Mouse (Mus musculus): ENCODE results near the gene Vmn1r223. TPM values are rescaled to one million over a fixed set of nuclear protein-coding genes. Genes with fewer than 3 reads are reported as not detected.
"Not testable (repeated sequence)": the region's sequence is repeated elsewhere in the genome, so short reads cannot be mapped to it uniquely, and the experiment has no call there.

The Vmn1r223 gene
- not detected for total RNA-seq (2021)
- long read RNA-seq, experiment 1, result 0 reads
- long read RNA-seq, experiment 2, result 0 reads

DNA sequence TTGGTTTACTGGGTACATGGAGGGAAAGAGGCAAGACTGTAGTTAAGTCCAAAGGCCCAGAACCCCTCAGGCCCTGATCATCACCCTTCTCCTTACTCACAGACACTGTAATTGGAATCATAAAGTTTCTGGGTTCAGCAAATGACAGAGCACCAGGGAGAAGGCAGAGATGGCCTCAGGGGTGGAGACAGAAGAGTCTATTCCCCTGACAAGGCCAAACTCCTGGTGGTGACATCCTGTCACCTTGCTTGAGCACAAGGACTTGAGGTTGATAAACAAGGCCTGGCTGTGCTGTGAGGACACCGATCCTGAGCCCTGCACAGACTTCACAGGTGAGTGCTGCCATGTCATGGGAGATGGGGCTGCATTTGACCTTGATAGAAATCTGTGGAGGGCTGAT is at the start of gene Vmn1r223:
Vmn1r223 (plus strand) TSS at position 301 of the 400 bp plus-strand sequence.
- DNase-seq, result not testable (repeated sequence)

GRCm38 (mm10) chr13:23203885-23204284 is 43.0 kb upstream of the Vmn1r223 start:
- not testable (repeated sequence) for DNase-seq

GRCm38 (mm10) chr13:23213827-23214226 is 33.1 kb upstream of the Vmn1r223 start, which contains the start of gene Vmn1r221:
Vmn1r221 (plus strand) TSS chr13:23214127.
- not testable (repeated sequence) for DNase-seq

DNA sequence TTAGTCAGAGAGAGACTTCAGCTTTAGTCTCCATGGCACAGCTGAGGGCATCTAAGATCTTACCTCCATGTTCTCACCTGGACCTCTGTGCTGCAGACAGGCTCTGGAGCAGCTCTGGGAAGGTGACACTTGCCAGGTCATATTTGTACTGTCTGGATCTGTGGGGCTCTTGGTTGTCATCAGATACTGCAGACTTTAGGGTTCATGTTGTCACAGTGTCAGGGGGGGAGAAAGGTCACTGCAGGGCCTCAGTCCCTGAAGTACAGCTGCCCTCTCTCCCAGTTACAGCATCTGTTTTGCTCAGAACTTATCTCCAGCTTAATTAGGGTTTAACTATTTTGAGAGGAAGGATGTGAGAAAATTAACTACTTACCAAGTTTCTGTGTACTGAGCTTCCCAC is 11.1 kb upstream of the Vmn1r223 start, which contains the start of gene Vmn1r222:
Vmn1r222 (minus strand) TSS at position 101 of the 400 bp plus-strand sequence.
- DNase-seq, result not testable (repeated sequence)

DNA sequence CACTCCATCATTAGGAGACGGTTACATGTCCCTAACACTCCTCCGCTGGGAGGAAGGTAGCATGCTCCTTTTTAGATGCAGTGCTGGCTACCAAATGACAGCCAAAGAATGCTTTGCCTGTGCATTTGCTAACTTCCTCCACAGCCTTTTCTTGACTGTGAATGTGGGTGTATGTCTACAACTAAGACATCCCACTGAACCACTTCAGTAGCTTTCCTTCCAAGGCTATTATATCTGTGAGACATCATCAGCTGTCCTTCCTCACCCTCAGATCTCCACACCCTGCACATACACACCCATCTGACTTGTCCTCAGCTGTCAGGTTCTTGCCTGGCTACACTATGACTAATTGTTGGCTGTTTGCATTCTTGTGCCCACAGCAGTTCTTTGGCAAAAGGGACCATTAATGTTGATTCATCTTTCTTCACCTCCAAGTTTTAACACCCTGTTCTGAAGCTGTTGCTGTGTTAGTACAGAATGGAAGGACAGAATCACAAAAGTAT is 11.7 kb downstream of the Vmn1r223 start:
- no peak for DNase-seq

GRCm38 (mm10) chr13:23268606-23269005 is 21.7 kb downstream of the Vmn1r223 start:
- DNase-seq, result not testable (repeated sequence)

- DNase-seq, result not testable (repeated sequence)
Observed at GRCm38 (mm10) chr13:23269127-23269526, 22.2 kb downstream of the Vmn1r223 start.

GRCm38 (mm10) chr13:23269681-23270080 is 22.7 kb downstream of the Vmn1r223 start:
- DNase-seq, result no peak

GRCm38 (mm10) chr13:23270321-23271101 is 23.6 kb downstream of the Vmn1r223 start:
- DNase-seq, result no peak

DNA sequence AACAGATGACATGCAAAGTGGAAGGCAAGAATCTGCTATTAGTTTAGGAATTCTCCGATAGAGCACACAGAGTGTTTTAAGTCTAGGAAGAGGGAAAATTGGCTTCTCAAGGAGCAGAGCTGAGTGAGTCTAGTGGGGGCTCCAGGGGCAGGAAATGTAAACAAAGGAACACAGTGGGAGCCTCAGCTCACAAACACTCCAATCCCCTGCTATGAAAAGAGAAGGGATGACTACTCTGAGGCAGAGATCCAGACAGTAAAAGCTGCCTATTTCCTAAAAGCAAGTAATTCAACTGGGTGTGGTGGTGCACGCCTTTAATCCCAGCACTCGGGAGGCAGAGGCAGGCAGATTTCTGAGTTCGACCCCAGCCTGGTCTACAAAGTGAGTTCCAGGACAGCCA is 32.6 kb downstream of the Vmn1r223 start:
- no peak for DNase-seq

GRCm38 (mm10) chr13:23279992-23280391 is 33.1 kb downstream of the Vmn1r223 start:
- no peak for DNase-seq

GRCm38 (mm10) chr13:23285191-23285920 is 38.4 kb downstream of the Vmn1r223 start:
- DNase-seq, result no peak

DNA sequence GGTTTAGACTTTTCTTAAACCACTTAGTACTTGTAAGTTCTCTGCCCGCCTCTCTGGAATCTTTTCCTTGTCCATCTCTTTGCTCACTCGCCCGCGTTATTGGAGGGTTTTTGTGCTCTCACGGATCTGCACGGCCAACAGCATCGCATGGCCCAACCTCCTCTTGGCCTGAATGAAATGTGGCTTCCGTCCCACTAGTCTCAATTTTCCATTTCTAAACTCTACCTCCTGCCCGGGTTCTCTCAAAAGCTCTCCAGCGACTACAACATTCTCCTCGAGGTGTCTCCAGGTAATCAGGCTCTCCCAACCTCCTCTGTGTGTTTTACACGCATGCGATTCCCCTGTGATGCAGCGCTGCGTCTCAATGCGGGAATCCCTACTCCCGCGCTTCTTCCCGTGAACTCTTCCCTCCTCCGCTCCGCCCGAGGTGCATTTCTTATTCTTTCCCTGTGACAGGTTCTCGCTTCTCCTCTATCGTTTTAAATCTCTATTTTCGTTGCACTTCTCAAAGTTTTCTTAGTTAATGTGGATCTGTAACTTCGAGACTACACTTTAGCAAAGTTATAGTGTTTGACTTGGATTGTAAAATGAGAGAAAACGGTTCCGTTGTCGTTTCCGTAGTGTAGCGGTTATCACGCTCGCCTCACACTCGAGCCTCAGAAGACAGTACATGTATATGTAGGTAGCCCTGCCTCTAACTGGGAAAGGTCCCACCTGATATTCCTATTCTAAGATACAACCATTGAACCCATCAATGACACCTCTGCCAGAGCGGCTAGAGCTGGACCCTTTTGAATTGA is 39.2 kb downstream of the Vmn1r223 start:
- DNase-seq, result no peak

DNA sequence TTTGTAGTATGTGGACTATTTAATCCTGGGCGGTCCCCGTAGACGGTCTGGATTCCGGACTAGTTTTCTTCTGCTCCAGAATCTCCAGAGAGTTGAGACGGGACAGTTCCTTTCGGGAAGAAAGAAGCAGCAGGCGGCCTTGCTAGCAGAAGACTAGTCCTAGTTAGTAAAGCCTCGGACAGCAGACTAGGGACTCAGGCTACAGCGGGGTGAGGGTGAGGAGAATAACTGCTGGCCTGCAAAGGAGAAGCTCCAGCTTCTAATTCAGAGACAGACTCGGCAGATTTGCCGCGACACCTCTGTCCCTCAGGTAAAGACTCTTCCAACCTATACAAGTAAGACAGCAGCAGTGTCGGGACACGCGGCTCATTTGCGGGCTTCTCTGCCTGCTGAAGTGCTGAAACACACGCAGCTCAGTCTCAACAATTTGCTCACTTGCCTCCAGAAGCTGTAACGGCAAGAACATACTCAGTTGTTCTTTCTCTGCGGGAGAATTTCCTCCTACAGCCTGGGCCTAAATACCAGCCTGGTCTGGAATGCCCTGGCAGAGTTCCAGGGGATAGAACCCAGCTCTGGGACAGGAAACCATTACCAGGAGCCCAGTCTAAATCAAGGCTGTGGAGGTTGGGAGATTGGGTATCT is 39.9 kb downstream of the Vmn1r223 start:
- DNase-seq, result no peak

- no peak for DNase-seq
Observed at GRCm38 (mm10) chr13:23297737-23298136, 50.8 kb downstream of the Vmn1r223 start.

GRCm38 (mm10) chr13:23298445-23299232 is 51.7 kb downstream of the Vmn1r223 start:
- DNase-seq, result no peak

- DNase-seq, result no peak
Observed at GRCm38 (mm10) chr13:23299276-23299998, 52.5 kb downstream of the Vmn1r223 start.

DNA sequence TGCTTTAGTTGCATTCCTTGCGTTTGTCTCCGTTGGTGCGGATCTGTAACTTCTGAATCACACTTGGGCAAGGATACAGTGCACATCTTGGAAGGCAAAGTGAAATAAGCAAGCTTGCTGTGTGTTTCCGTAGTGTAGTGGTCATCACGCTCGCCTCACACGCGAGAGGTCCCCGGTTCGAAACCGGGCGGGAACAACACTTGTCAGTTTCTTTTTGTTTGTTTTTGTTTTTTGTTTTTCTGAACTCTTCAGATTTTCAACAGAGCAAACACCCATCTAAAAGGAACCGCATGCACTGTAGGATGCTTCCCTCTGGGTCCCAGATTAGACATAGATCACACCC is 53.0 kb downstream of the Vmn1r223 start:
- DNase-seq, result no peak

All from gastrocnemius, postnatal 10 days (tissue).